In the genomic region with DNA sequence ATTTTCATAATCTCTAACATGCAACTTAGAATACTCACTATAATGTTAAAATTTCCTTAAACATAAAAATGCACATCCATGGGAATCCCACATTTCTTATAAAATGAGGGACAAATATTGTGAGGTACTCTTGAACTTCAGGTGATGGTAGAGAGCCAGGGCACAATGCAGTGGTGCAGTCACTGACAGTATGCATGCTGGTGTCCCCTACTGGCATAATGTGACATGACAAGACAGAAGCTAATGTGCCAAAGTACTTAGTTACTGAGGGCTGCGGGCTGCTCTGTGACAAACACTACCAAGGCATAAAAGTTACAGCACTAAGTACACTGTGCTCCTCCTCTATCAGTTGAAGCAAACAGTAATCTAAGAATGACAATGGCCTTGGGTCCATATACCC, we compare ENCODE assay signal across 13 mouse cellular contexts.
A peak's percentile ranks its signal among the peaks of the same experiment; 100 is the strongest.
DNase-seq lines count a peak whose midpoint lies in the region; ATAC-seq and TF ChIP-seq lines count a peak whose summit lies in the region.
"Had no signal": no experiment of that assay in that cellular context is flagged by ENCODE, and none has a peak within 500 bp of the region (broad histone marks: within the 10 kb centered on the region; RNA-seq: fewer than 3 reads in every experiment).

No protein-coding gene starts in this region.

- peak; percentile 4 for DNase-seq in thymus, postnatal 14 days
- DNase-seq in thymus, postnatal 36 days, result no peak
- no peak for DNase-seq in brain, embryonic 14.5 days (ENCODE audit: low read depth)
- DNase-seq in layer of hippocampus, postnatal 25 days (ENCODE audit: extremely low spot score in 1 of 2, low spot score in 1 of 2), result no peak
- DNase-seq in gastrocnemius, postnatal 36 days, result no peak
- DNase-seq: cerebellum, postnatal 36 days; thymus, adult 18-20 months had no signal

- no peak overlapping the region for H3K4me2 ChIP-seq in intestine, embryonic 16.5 days (ENCODE audit: low read depth, low read length)
- no peak overlapping the region for H3K4me2 ChIP-seq in intestine, embryonic 15.5 days (replicated peaks)
- H3K4me2 ChIP-seq: heart, embryonic 13.5 days had no signal

- H3K9me3 ChIP-seq in intestine, embryonic 16.5 days (ENCODE audit: control insufficient read depth, low read length), result no peaks in the 10 kb centered on the region
- no peaks in the 10 kb centered on the region for H3K9me3 ChIP-seq in intestine, embryonic 15.5 days
- H3K9me3 ChIP-seq: heart, embryonic 13.5 days; limb, embryonic 10.5 days had no signal

- no peak for TF ChIP-seq POLR2A in brain, embryonic 14.5 days (IDR thresholded peaks at IDR 0.05; ENCODE audit: borderline replicate concordance, extremely low read depth, insufficient read depth, insufficient read length, poor library complexity, severe bottlenecking)

- 0 out of 2 replicates have a peak, but pooled peaks have one; percentile 41 for ATAC-seq in intestine, embryonic 16.5 days
- no peak for ATAC-seq in intestine, embryonic 15.5 days
- ATAC-seq in megakaryocyte progenitor cell, adult 5-6 weeks (replicated peaks; ENCODE audit: poor library complexity), result peak; percentile 86
- ATAC-seq: forebrain, embryonic 16.5 days had no signal

- H3K36me3 ChIP-seq in intestine, embryonic 16.5 days (ENCODE audit: control insufficient read depth, insufficient read depth, low read length), result no peaks in the 10 kb centered on the region
- H3K36me3 ChIP-seq in intestine, embryonic 15.5 days, result no peaks in the 10 kb centered on the region
- H3K36me3 ChIP-seq: heart, embryonic 13.5 days; limb, embryonic 10.5 days had no signal

- TF ChIP-seq CTCF in brain, embryonic 14.5 days (IDR thresholded peaks at IDR 0.05; ENCODE audit: borderline replicate concordance, extremely low read depth, insufficient read depth, insufficient read length), result peak; percentile 19; the same call in 1 of the 2 replicates

- 74% methylated on average over 1 of the region's 1 CpGs for WGBS in intestine, embryonic 16.5 days
- WGBS in intestine, embryonic 15.5 days, result 71% methylated on average over 1 of the region's 1 CpGs

- H3K4me3 ChIP-seq in intestine, embryonic 16.5 days (ENCODE audit: low read length), result no peak overlapping the region
- H3K4me3 ChIP-seq in intestine, embryonic 15.5 days (replicated peaks), result no peak overlapping the region
- H3K4me3 ChIP-seq: heart, embryonic 13.5 days; limb, embryonic 10.5 days had no signal

- H3K27me3 ChIP-seq in intestine, embryonic 16.5 days (replicated peaks; ENCODE audit: control insufficient read depth, insufficient read depth, low read length), result no peaks in the 10 kb centered on the region
- H3K27me3 ChIP-seq in intestine, embryonic 15.5 days (replicated peaks), result no peaks in the 10 kb centered on the region
- H3K27me3 ChIP-seq: heart, embryonic 13.5 days had no signal

- intact Hi-C loops in gastrocnemius, postnatal 36 days (cut with DNase I), result no loop called here

- H3K27ac ChIP-seq in intestine, embryonic 16.5 days (ENCODE audit: low read length), result no peak overlapping the region
- no peak overlapping the region for H3K27ac ChIP-seq in intestine, embryonic 15.5 days
- H3K27ac ChIP-seq: heart, embryonic 13.5 days; limb, embryonic 10.5 days had no signal

- no peaks in the 10 kb centered on the region for H3K4me1 ChIP-seq in intestine, embryonic 16.5 days (ENCODE audit: control insufficient read depth, insufficient read depth, low read length)
- no peaks in the 10 kb centered on the region for H3K4me1 ChIP-seq in intestine, embryonic 15.5 days (replicated peaks)
- H3K4me1 ChIP-seq: heart, embryonic 13.5 days; limb, embryonic 10.5 days had no signal

- no peak overlapping the region for H3K9ac ChIP-seq in intestine, embryonic 16.5 days (ENCODE audit: low read depth, low read length)
- no peak overlapping the region for H3K9ac ChIP-seq in intestine, embryonic 15.5 days
- H3K9ac ChIP-seq: heart, embryonic 13.5 days had no signal
